Mouse (Mus musculus) A20 (cell line): Measurements from ENCODE around the gene Mtg2.
A peak's percentile ranks its signal among the peaks of the same experiment; 100 is the strongest.

ENCODE experiments used
- DNase-seq: peaks from one replicate; pipeline ENCODE4 v3.0.0-alpha.2; 2011; ENCODE audit warnings: low read depth, low spot score

Gene Mtg2

DNA sequence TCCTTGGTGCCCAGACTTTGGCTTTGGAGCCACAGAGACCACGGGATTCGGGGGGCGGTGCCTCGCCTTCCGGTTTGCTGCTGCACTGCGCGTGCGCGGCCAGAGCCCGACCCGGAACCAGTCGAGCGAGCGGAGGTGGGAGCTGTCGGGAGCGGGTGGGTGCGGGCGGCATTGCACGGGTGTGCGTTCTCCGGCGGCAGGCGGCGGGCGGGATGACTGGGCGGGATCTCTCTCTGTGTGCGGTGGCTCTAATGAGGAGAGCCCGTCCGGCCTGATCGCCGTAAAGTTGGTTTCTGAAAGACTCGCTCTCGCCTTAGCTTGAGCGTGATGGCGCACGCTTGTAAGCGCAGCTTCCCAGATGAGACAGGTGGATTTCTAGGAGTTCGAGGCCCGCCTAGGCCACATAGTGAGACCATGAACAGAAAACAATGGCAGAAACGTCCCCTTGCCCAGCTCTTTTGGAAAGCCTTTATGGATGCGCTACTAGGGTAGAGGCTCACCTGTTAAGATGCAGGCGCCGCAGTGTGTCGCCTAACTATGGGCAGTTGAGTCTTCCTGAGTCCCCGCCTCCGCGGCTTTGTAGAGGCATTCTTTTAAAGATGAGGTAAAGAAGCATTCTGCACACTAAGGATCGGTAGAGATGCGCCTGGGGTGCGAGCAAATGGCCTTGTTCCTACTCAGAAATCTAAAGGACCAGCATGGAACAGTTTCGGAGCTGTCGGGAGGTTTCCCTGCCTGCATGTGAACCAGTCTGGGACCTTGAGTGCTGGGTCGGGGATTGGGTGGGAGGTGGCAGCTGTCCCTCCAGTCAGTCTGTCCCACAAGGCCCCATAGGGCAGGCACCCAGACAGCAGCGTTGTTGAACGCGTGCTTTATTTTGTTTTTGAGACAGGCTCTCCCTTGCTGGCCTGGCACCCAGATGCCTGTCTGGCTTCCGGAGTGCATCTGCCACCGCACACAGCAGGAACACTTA, at the start of gene Mtg2:
Gene Mtg2, plus strand, starts transcription at position 108 of the 973 bp plus-strand sequence.
- peak; percentile 90 for DNase-seq

GRCm38 (mm10) chr2:180020919-180021318, 49.5 kb upstream of the Mtg2 start:
- DNase-seq = no peak

GRCm38 (mm10) chr2:180022751-180023150, 47.6 kb upstream of the Mtg2 start:
- DNase-seq = no peak

GRCm38 (mm10) chr2:180024401-180025098, 45.8 kb upstream of the Mtg2 start, which contains the start of gene Lsm14b:
TSS of gene Lsm14b (plus strand) at chr2:180024987.
- DNase-seq = peak; percentile 100

- DNase-seq = peak; percentile 64
Measured at GRCm38 (mm10) chr2:180025135-180025860, 45.1 kb upstream of the Mtg2 start.

GRCm38 (mm10) chr2:180025861-180026200, 44.6 kb upstream of the Mtg2 start:
- DNase-seq = no peak

DNA sequence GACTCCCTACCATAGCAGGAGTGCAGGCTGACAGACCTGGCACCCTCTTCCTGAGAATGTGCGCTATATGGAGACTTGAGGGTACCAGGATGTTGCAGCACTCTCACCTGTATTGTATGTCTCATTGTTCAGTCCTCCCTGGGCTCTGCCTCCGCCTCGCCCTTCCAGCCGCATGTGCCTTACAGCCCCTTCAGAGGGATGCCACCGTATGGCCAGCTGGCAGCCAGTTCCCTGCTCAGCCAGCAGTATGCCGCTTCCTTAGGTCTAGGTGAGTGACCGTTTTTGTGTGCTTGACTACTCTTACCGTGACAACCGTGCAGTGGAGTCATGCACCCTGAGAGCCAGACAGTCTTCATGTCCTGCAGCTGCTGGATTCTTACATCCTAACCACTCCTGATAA, 42.6 kb upstream of the Mtg2 start:
- DNase-seq = no peak

GRCm38 (mm10) chr2:180031270-180031669, 39.1 kb upstream of the Mtg2 start:
- no peak for DNase-seq

DNA sequence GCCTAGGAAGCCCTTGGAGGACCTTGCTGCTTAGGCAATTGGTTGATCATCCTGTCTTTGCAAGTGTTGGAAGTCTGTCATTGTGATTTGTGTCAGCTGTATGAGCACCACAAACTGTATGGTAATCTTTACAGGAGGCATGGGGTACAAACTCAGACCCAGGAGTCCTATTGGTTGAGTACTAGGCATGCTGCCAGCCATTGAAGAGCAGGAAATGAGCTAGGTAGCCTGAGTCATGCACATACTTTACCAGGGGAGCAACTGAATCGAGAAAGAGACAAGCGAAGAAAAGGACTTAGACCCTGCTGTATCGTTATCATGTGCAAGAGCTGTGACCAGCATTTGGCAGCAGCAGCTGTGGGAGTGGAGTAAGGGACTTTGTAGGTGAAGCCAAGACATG, 37.5 kb upstream of the Mtg2 start:
- no peak for DNase-seq

- no peak for DNase-seq
Measured at GRCm38 (mm10) chr2:180033956-180034355, 36.4 kb upstream of the Mtg2 start.

GRCm38 (mm10) chr2:180034753-180035152, 35.6 kb upstream of the Mtg2 start:
- no peak for DNase-seq

DNA sequence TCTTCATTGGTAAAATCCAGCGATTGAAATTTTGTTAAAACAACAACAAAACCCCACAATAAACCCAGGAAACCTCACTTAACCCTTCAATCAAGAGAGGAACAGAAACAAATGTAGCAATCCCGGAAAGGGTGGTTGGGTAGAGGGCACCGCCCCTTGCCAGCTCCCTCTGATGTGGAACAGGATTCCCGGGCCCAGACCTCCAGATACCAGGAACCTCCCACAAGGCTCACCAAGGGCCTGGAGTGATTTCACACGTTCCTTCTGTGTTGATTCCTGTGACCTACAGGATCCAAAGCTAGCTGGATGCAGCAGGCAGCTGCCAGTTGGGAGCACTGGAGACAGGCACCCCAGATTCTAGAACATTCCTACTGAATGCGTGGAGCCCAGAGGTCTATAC, 30.0 kb upstream of the Mtg2 start:
- DNase-seq = no peak

- DNase-seq = peak; percentile 77
Measured at GRCm38 (mm10) chr2:180041577-180042255, 28.7 kb upstream of the Mtg2 start.

- DNase-seq = peak; percentile 94
Measured at GRCm38 (mm10) chr2:180042256-180042857, 28.0 kb upstream of the Mtg2 start, which contains the start of the genes Psma7 and Ss18l1. TSS of gene Psma7 (minus strand) at chr2:180042433. TSS of gene Ss18l1 (plus strand) at chr2:180042509.

DNA sequence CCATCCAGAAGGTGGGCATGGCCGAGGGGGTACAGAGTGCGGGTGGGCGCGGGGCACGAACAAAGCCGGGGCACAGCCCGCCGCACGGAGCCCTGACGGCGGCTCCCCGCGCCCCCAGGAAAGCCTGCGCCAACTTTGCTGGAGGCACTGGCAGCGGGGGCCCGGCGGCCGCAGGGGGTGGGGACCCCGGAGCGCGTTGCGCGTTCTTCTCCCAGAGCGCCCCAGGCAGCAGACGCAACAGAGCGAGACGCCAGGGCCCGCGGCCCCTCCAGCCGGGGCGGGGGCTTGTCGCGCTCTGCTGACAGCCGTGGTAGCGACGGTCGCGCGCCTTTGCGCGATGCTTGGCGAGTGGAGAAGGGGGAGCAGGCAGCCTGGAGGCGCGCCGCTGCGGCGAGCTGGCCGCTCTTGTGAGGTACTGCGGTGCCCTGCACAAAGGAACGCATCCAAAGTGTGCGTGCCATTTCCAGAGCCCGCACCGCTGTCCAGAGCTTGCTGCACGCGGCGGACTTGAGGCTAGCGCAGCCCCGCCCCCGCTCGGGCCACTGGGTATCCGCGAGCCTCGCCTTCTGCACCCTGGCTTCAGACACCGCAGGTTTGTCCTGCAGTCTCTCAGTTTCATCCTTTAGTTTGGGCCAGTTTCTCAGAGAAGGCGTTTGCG, 27.4 kb upstream of the Mtg2 start:
- DNase-seq = peak; percentile 88

DNA sequence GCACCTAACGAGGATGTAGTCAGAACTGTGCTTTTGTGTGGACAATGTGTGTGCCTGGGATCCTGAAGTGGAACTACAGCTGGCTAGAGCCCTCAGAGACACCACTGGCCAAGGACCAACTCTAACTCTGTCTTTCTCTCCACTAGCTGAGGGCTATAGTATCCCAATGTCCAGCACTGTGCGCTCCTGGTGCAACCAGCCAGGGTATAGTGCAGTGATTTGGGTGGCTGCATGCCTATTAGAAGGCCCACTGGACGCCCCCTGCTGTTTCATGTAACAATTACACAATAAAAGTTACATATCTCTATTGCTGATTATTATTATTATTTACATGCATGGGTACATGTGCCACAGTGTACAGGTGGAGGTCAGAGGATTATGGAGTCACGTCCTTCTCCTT, 25.1 kb upstream of the Mtg2 start:
- peak; percentile 74 for DNase-seq

- peak; percentile 75 for DNase-seq
Measured at GRCm38 (mm10) chr2:180047580-180047979, 22.8 kb upstream of the Mtg2 start.

DNA sequence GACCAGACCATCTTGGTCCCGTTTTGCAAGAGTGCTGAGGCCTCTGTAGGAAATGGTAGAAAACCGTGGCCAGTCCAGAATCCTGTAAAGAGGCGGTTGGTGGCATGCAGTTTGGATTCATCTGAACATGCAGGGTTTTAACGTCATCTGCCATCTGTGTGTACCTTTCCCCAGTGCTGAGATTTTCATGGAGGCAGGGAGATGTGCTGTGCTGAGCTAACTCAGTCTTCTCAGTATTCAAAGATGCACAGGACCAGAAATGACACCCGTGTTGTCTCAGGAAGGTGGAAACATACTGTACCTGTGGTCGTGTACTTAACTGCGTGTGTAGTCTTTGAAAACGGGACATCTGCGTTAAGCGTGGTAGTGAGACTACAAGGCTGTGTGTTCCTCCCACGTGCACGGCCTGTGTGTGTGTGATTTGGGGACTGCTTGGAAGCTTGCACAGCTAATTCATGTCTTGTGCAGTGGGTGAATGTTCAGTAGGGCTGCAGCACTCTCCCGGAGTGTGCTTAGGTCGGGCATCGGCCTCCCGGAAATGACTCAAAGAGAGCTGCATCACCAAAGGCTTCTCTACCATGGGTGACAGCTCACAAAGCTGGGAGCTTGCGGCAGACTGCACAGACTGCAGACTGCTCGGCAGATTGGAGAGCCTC, 22.3 kb upstream of the Mtg2 start:
- no peak for DNase-seq

- DNase-seq = peak; percentile 83
Measured at GRCm38 (mm10) chr2:180050986-180051385, 19.4 kb upstream of the Mtg2 start.
